Mouse (Mus musculus) bone marrow macrophage, adult 2 months (primary cell): Measurements from ENCODE around the gene Cpsf7.

Experiments used
- CTCF ChIP-seq: IDR thresholded peaks from 2 replicates; pipeline ENCODE4 v1.5.1; 2012; ENCODE audit warnings: low read depth, mild to moderate bottlenecking, low read length, moderate library complexity
- POLR2A ChIP-seq: IDR thresholded peaks from 2 replicates; pipeline ENCODE4 v1.6.1; 2012; ENCODE audit warnings: mild to moderate bottlenecking, low read depth, low read length, borderline replicate concordance

GRCm38 (mm10) chr19:10580761-10581160, 55.7 kb downstream of the Cpsf7 start:
- TF ChIP-seq POLR2A (no peak), CTCF (no peak)
